In genomic region chr11:63936641-63937040, GRCm38 (mm10) we compare ENCODE assay signal across 16 mouse cellular contexts.
"Had no signal": no experiment of that assay in that cellular context is flagged by ENCODE, and none has a peak within 500 bp of the region (broad histone marks: within the 10 kb centered on the region; RNA-seq: fewer than 3 reads in every experiment).

No protein-coding gene starts in this region.

- H3K27ac ChIP-seq: lung, embryonic 15.5 days; macrophage; midbrain, embryonic 13.5 days; midbrain, embryonic 15.5 days; neural tube, embryonic 12.5 days had no signal

- ATAC-seq: liver, postnatal 0 days; lung, postnatal 0 days; midbrain, embryonic 13.5 days; midbrain, embryonic 15.5 days had no signal

- DNase-seq: liver, postnatal 0 days; lung, adult 2 months; lung, postnatal 14 days; lung, postnatal 36 days; right cerebral cortex, postnatal 14 days; spleen, adult 18-20 months; thymus, adult 18-20 months; thymus, postnatal 14 days; thymus, postnatal 36 days had no signal

- H3K4me3 ChIP-seq: lung, embryonic 15.5 days; megakaryocyte, embryonic 14.5 days; midbrain, embryonic 13.5 days; midbrain, embryonic 15.5 days; neural tube, embryonic 12.5 days had no signal
